Mouse (Mus musculus): Measurements from ENCODE around the gene Zfp978. TPM values are rescaled to one million over a fixed set of nuclear protein-coding genes. Genes with fewer than 3 reads are reported as not detected.
"Not testable (repeated sequence)": the region's sequence is repeated elsewhere in the genome, so short reads cannot be mapped to it uniquely, and the experiment has no call there.

Zfp978 gene
- polyA plus RNA-seq (2012; rRNA removed) (not detected in 2 replicates), polyA plus RNA-seq (2014; fragmentation: Nextera tagmentation; extraction: Ambion mirVana) (0.23 TPM in 1 of 2 replicates, not detected in the other)

DNA sequence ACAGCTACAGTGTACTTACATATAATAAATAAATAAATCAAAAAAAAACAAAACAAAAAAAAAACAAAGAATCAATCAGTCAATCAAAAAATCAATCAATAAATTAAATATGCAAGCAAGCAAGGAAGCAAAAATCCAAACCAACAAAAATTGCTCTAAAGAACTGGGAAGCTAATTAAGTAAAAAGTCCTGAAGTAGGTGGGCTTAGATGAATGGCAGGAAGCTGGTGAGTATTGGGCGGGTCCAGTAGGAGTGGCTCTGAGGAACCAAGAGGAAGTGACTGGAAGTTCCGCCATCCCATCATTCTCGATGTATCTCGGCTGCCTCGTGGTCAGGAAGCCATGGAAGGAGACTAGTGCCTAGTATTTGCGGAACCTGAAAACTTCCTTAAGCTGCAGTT, at the start of gene Zfp978:
Zfp978 (plus strand) TSS at position 301 of the 400 bp plus-strand sequence.
- H3K9me3 ChIP-seq (ENCODE audit: control insufficient read depth, low read length); H3K4me2 ChIP-seq (replicated peaks; ENCODE audit: low read depth, low read length, severe bottlenecking); ATAC-seq (ENCODE audit: low FRiP score, low read depth); H3K36me3 ChIP-seq (ENCODE audit: control insufficient read depth, insufficient read depth, low read length); H3K9ac ChIP-seq (ENCODE audit: low read depth, low read length, severe bottlenecking); H3K4me3 ChIP-seq (replicated peaks; ENCODE audit: low read length); DNase-seq (ENCODE audit: low spot score); H3K4me1 ChIP-seq (ENCODE audit: control insufficient read depth, insufficient read depth, low read length); H3K27ac ChIP-seq (replicated peaks; ENCODE audit: low read depth, low read length); H3K27me3 ChIP-seq (ENCODE audit: control insufficient read depth, insufficient read depth, low read length): not testable (repeated sequence)
- no CpG with 5 or more reads among the region's 6 CpGs for WGBS

DNA sequence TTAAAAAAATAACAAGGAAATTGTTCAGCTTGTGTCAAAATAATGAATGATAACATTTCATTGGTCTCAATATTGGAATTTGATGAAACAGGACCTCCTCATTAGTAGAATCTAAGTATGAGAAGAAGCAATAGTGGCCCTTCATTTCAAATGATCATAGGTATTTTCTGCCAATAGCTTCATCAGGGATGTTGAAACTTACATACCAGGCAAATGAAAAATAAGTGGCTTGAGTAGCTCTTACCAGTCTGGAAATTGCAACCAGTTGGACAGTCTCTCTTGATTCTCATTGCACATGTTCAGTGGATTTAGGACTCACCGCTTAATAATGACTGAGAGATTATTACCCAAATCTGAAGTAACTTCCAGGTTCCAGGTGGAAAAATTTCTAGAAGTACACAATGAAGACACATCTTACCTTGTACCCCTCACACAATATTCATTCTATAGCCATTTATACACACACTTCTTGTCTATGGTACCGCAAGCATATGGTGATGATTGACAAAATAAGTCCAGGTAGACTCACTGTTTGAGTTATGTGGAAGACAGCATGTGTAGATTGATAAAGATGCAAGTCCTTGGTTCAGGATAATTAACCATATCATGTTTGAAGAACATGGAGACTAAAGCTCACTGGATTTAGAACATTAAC, 25.9 kb upstream of the Zfp978 start:
- ATAC-seq (ENCODE audit: low FRiP score, low read depth) = peak; percentile 56
- not testable (repeated sequence) for H3K27me3 ChIP-seq (ENCODE audit: control insufficient read depth, insufficient read depth, low read length); DNase-seq (ENCODE audit: low spot score); H3K36me3 ChIP-seq (ENCODE audit: control insufficient read depth, insufficient read depth, low read length); H3K27ac ChIP-seq (replicated peaks; ENCODE audit: low read depth, low read length); H3K4me1 ChIP-seq (ENCODE audit: control insufficient read depth, insufficient read depth, low read length); H3K9ac ChIP-seq (ENCODE audit: low read depth, low read length, severe bottlenecking); H3K4me2 ChIP-seq (replicated peaks; ENCODE audit: low read depth, low read length, severe bottlenecking); H3K4me3 ChIP-seq (replicated peaks; ENCODE audit: low read length)
- 91% methylated on average over 2 of the region's 2 CpGs for WGBS
- peaks cover 54% of the 10 kb centered on the region for H3K9me3 ChIP-seq (ENCODE audit: control insufficient read depth, low read length)

DNA sequence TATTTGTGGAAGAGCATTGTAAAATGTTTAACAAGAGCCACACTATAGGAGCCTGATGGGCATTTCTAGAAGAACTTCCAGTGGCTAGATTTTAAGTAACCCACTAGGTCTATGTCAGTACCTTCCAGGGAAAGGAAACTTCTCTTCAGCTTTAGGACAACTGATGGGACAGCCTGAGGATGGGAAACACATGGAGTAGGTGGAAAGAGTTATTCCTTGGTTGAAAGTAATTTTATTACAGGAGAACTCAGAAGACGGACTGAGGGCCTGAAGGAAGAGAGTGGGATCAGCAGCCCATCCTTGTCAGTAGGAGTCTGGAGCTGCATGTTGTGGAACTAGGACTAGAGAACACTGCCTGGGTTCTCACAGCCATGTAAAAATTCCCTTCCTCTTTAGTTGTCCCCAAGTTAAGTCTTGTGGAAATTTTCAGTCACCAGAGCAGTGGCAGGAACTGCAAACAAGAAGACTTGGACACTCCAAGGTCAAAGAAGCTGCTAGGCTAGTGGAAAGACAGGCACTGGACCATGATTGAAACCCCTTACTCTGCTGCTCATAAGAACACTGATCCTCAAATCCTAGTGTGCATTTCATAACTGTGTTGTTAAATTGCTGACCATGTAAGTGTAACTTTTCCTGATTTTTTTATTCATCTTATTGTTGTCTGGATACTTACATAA, 25.3 kb upstream of the Zfp978 start:
- H3K4me3 ChIP-seq (replicated peaks; ENCODE audit: low read length); H3K27ac ChIP-seq (replicated peaks; ENCODE audit: low read depth, low read length); H3K36me3 ChIP-seq (ENCODE audit: control insufficient read depth, insufficient read depth, low read length); H3K4me2 ChIP-seq (replicated peaks; ENCODE audit: low read depth, low read length, severe bottlenecking); DNase-seq (ENCODE audit: low spot score); H3K4me1 ChIP-seq (ENCODE audit: control insufficient read depth, insufficient read depth, low read length); H3K9ac ChIP-seq (ENCODE audit: low read depth, low read length, severe bottlenecking); H3K27me3 ChIP-seq (ENCODE audit: control insufficient read depth, insufficient read depth, low read length): not testable (repeated sequence)
- ATAC-seq (ENCODE audit: low FRiP score, low read depth) = peak; percentile 35
- H3K9me3 ChIP-seq (ENCODE audit: control insufficient read depth, low read length) = peaks cover 57% of the 10 kb centered on the region
- WGBS = 46% methylated on average over 1 of the region's 1 CpGs

DNA sequence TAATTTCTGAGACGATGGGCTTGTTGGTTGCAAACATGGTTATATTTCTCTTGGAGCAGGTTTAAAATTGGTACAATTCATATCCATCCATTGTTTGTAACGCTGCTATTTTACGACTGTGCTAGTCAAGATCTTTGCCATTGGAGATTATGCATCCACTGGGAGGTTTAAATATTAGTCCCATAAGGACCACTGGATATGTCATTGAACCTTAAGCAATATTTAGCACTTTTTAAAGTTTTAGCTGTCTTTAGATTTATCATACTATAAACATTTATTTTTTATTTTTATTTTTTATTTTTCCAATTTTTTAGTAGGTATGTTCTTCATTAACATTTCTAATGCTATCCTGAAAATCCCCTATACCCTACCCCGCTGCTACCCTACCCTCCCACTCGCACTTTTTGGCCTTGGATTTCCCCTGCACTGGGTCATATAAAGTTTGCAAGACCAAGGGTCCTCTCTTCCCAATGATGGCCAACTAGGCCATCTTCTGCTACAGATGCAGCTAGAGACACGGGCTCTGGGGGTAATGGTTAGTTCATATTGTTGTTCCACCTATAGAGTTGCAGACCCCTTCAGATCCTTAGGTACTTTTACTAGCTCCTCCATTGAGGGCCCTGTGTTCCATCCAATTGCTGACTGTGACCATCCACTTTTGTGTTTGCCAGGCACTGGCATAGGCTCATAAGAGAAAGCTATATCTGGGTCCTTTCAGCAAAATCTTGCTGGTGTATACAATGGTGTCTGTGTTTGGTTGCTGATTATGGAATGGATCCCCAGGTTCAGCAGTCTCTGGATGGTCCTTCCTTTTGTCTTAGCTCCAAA, 24.5 kb upstream of the Zfp978 start:
- H3K27me3 ChIP-seq (ENCODE audit: control insufficient read depth, insufficient read depth, low read length); DNase-seq (ENCODE audit: low spot score); H3K4me3 ChIP-seq (replicated peaks; ENCODE audit: low read length); H3K4me1 ChIP-seq (ENCODE audit: control insufficient read depth, insufficient read depth, low read length); H3K36me3 ChIP-seq (ENCODE audit: control insufficient read depth, insufficient read depth, low read length); H3K27ac ChIP-seq (replicated peaks; ENCODE audit: low read depth, low read length); H3K9ac ChIP-seq (ENCODE audit: low read depth, low read length, severe bottlenecking); H3K4me2 ChIP-seq (replicated peaks; ENCODE audit: low read depth, low read length, severe bottlenecking): not testable (repeated sequence)
- WGBS = 65% methylated on average over 6 of the region's 6 CpGs
- H3K9me3 ChIP-seq (ENCODE audit: control insufficient read depth, low read length) = peaks cover 57% of the 10 kb centered on the region
- peak; percentile 62; the same call in 1 of the 2 replicates for ATAC-seq (ENCODE audit: low FRiP score, low read depth)

DNA sequence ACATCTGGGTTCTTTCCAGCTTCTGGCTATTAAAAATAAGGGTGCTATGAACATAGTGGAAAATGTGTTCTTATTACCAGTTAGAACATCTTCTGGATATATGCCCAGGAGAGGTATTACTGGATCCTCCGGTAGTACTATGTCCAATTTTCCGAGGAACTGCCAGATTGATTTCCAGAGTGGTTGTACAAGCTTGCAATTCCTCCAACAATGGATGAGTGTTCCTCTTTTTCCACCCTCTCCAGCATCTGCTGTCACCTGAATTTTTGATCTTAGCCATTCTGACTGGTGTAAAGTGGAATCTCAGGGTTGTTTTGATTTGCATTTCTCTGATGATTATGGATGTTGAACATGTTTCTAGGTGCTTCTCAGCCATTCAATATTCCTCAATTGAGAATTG, 23.6 kb upstream of the Zfp978 start:
- H3K27ac ChIP-seq (replicated peaks; ENCODE audit: low read depth, low read length); DNase-seq (ENCODE audit: low spot score); ATAC-seq (ENCODE audit: low FRiP score, low read depth); H3K4me2 ChIP-seq (replicated peaks; ENCODE audit: low read depth, low read length, severe bottlenecking); H3K9ac ChIP-seq (ENCODE audit: low read depth, low read length, severe bottlenecking); H3K36me3 ChIP-seq (ENCODE audit: control insufficient read depth, insufficient read depth, low read length); H3K27me3 ChIP-seq (ENCODE audit: control insufficient read depth, insufficient read depth, low read length); H3K4me3 ChIP-seq (replicated peaks; ENCODE audit: low read length); H3K4me1 ChIP-seq (ENCODE audit: control insufficient read depth, insufficient read depth, low read length): not testable (repeated sequence)
- 89% methylated on average over 2 of the region's 2 CpGs for WGBS
- H3K9me3 ChIP-seq (ENCODE audit: control insufficient read depth, low read length) = peaks cover 57% of the 10 kb centered on the region

All from limb, embryonic 14.5 days (tissue).